Mouse (Mus musculus) embryonic fibroblast, embryonic 13.5 days (primary cell): Measurements from ENCODE around the gene Sap30.

Experiments
- CTCF ChIP-seq: IDR thresholded peaks from 2 replicates; pipeline ENCODE4 v1.5.1; 2011; ENCODE audit warnings: mild to moderate bottlenecking, control low read depth, low read length, moderate library complexity, borderline replicate concordance; ENCODE audit not compliant: insufficient read depth
- POLR2A ChIP-seq: IDR thresholded peaks from 2 replicates; pipeline ENCODE4 v1.6.1; 2011; ENCODE audit warnings: low read depth, mild to moderate bottlenecking, control low read depth, low read length, moderate library complexity

DNA sequence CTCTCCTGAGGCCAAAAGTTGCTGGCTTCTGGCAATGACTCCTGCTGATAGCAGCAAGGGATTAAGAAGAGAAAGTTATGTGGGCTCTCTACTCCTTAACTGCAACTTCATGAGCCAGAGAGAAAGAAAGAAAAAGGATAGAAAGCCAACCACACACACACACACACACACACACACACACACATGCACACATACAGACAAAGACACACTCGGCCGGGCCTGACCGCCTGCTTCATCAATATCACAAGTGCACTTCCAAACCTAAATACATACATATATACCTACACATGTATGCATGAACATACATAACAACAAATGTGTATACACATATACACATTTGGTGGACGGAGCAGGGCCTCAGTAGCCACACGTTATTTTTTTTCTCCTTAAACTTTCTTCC is 16.8 kb downstream of the Sap30 start:
- no peak for TF ChIP-seq CTCF
- no peak for TF ChIP-seq POLR2A
